Mouse (Mus musculus): ENCODE results near the gene Rubcnl.

- TF ChIP-seq CTCF (IDR thresholded peaks at IDR 0.05; ENCODE audit: low read depth, low read length) (no peak), POLR2A (IDR thresholded peaks at IDR 0.05; ENCODE audit: insufficient read depth, low read length) (no peak), EP300 (IDR thresholded peaks at IDR 0.05; ENCODE audit: insufficient read depth, low read depth, low read length) (no peak)
Measured at GRCm38 (mm10) chr14:75003356-75003755, 12.5 kb upstream of the Rubcnl start.
